Mouse (Mus musculus): Measurements from ENCODE around the gene Gm3776. TPM values are rescaled to one million over a fixed set of nuclear protein-coding genes. Genes with fewer than 3 reads are reported as not detected.
"Not testable (repeated sequence)": the region's sequence is repeated elsewhere in the genome, so short reads cannot be mapped to it uniquely, and the experiment has no call there.

The Gm3776 gene
- polyA plus RNA-seq, 1 experiment from 2014 or later = not detected

- H3K27ac ChIP-seq; H3K36me3 ChIP-seq (ENCODE audit: poor library complexity, severe bottlenecking); H3K27me3 ChIP-seq; H3K4me3 ChIP-seq; H3K9ac ChIP-seq; H3K4me1 ChIP-seq; H3K9me3 ChIP-seq (replicated peaks); H3K4me2 ChIP-seq: not testable (repeated sequence)
- ATAC-seq = peak; percentile 48; the same call in 1 of the 2 replicates
- WGBS = 13% methylated on average over 6 of the region's 6 CpGs
These were observed 39.2 kb downstream of the Gm3776 start for GRCm38 (mm10) chr9:78296089-78296488.

GRCm38 (mm10) chr9:78298232-78298631 lies 41.3 kb downstream of the Gm3776 start:
- Histone ChIP-seq H3K4me2 (no peak overlapping the region), H3K27ac (no peak overlapping the region), H3K36me3 (ENCODE audit: poor library complexity, severe bottlenecking) (no peaks in the 10 kb centered on the region), H3K4me1 (no peaks in the 10 kb centered on the region), H3K4me3 (no peak overlapping the region), H3K9me3 (replicated peaks) (no peaks in the 10 kb centered on the region), H3K27me3 (no peaks in the 10 kb centered on the region), H3K9ac (no peak overlapping the region)
- no peak for ATAC-seq
- 91% methylated on average over 1 of the region's 1 CpGs for WGBS

GRCm38 (mm10) chr9:78299143-78299542 lies 42.2 kb downstream of the Gm3776 start:
- H3K4me3 ChIP-seq; H3K9ac ChIP-seq; H3K9me3 ChIP-seq (replicated peaks); H3K27me3 ChIP-seq; H3K4me2 ChIP-seq; H3K4me1 ChIP-seq; ATAC-seq; H3K27ac ChIP-seq; H3K36me3 ChIP-seq (ENCODE audit: poor library complexity, severe bottlenecking): not testable (repeated sequence)
- WGBS = 78% methylated on average over 1 of the region's 1 CpGs

- H3K36me3 ChIP-seq (ENCODE audit: poor library complexity, severe bottlenecking); H3K4me2 ChIP-seq; H3K27me3 ChIP-seq; H3K4me3 ChIP-seq; H3K4me1 ChIP-seq; H3K9me3 ChIP-seq (replicated peaks); H3K27ac ChIP-seq; H3K9ac ChIP-seq; ATAC-seq: not testable (repeated sequence)
- 85% methylated on average over 3 of the region's 3 CpGs for WGBS
These were observed 51.2 kb downstream of the Gm3776 start for GRCm38 (mm10) chr9:78308122-78308521.

- H3K36me3 ChIP-seq (ENCODE audit: poor library complexity, severe bottlenecking) = no peaks in the 10 kb centered on the region
- WGBS = 68% methylated on average over 2 of the region's 2 CpGs
- ATAC-seq = no peak
These were observed 57.8 kb downstream of the Gm3776 start, which contains the start of gene Omt2a for GRCm38 (mm10) chr9:78314696-78315095. Omt2a (minus strand) TSS chr9:78314796.

More at GRCm38 (mm10) chr9:78314696-78315095, 57.8 kb downstream of the Gm3776 start, which contains the start of gene Omt2a:
- H3K9ac ChIP-seq = no peak within 1 kb of the TSS
- H3K4me2 ChIP-seq = no peak within 1 kb of the TSS
- no peak within 1 kb of the TSS for H3K4me3 ChIP-seq
- no peaks in the 10 kb centered on the region for H3K4me1 ChIP-seq
- H3K27me3 ChIP-seq = no peaks in the 10 kb centered on the region
- no peaks in the 10 kb centered on the region for H3K9me3 ChIP-seq (replicated peaks)
- no peak within 1 kb of the TSS for H3K27ac ChIP-seq

Other genes with a start within 250 kb of the Gm3776 start
- not detected in 2 replicates for gene Gcm1, start 205.2 kb upstream of the Gm3776 start, polyA plus RNA-seq (2015; fragmentation: Nextera tagmentation; extraction: Ambion mirVana)
- gene Fbxo9, start 148.1 kb upstream of the Gm3776 start, polyA plus RNA-seq (2015; fragmentation: Nextera tagmentation; extraction: Ambion mirVana) = 32.4 and 36.3 TPM in 2 replicates
- 34.3 and 34.6 TPM in 2 replicates for gene Ick, start 147.9 kb upstream of the Gm3776 start, polyA plus RNA-seq (2015; fragmentation: Nextera tagmentation; extraction: Ambion mirVana)
- gene Gsta4, start 74.4 kb upstream of the Gm3776 start, polyA plus RNA-seq (2015; fragmentation: Nextera tagmentation; extraction: Ambion mirVana) = 19.9 and 28.5 TPM in 2 replicates
- gene Gsta1, start 26.5 kb upstream of the Gm3776 start, polyA plus RNA-seq (2015; fragmentation: Nextera tagmentation; extraction: Ambion mirVana) = not detected in 2 replicates
- not detected in 2 replicates for gene Gm10639, start 32.8 kb downstream of the Gm3776 start, polyA plus RNA-seq (2015; fragmentation: Nextera tagmentation; extraction: Ambion mirVana)
- not detected in 2 replicates for gene Omt2a, start 57.7 kb downstream of the Gm3776 start, polyA plus RNA-seq (2015; fragmentation: Nextera tagmentation; extraction: Ambion mirVana)
- not detected in 2 replicates for gene Omt2b, start 70.5 kb downstream of the Gm3776 start, polyA plus RNA-seq (2015; fragmentation: Nextera tagmentation; extraction: Ambion mirVana)
- gene Gsta2, start 98.7 kb downstream of the Gm3776 start, polyA plus RNA-seq (2015; fragmentation: Nextera tagmentation; extraction: Ambion mirVana) = not detected in 2 replicates
- gene Dppa5a, start 111.0 kb downstream of the Gm3776 start, polyA plus RNA-seq (2015; fragmentation: Nextera tagmentation; extraction: Ambion mirVana) = 1.1 and 1.2 TPM in 2 replicates
- gene Ooep, start 121.6 kb downstream of the Gm3776 start, polyA plus RNA-seq (2015; fragmentation: Nextera tagmentation; extraction: Ambion mirVana) = 6.1 and 6.3 TPM in 2 replicates
- gene Ddx43, start 138.6 kb downstream of the Gm3776 start, polyA plus RNA-seq (2015; fragmentation: Nextera tagmentation; extraction: Ambion mirVana) = 0.15 and 0.19 TPM in 2 replicates
- 0.47 and 0.62 TPM in 2 replicates for gene Cgas, start 186.1 kb downstream of the Gm3776 start, polyA plus RNA-seq (2015; fragmentation: Nextera tagmentation; extraction: Ambion mirVana)
- gene Mto1, start 191.1 kb downstream of the Gm3776 start, polyA plus RNA-seq (2015; fragmentation: Nextera tagmentation; extraction: Ambion mirVana) = 24.9 and 26.1 TPM in 2 replicates
- 0.65 and 0.97 TPM in 2 replicates for gene Gm17324, start 191.7 kb downstream of the Gm3776 start, polyA plus RNA-seq (2015; fragmentation: Nextera tagmentation; extraction: Ambion mirVana)
- gene Eef1a1, start 232.0 kb downstream of the Gm3776 start, polyA plus RNA-seq (2015; fragmentation: Nextera tagmentation; extraction: Ambion mirVana) = 4,108 and 4,123 TPM in 2 replicates

Measured in forebrain, embryonic 13.5 days (tissue).